Mouse (Mus musculus): Measurements from ENCODE around the gene Phf21b.
"Not testable (repeated sequence)": the region's sequence is repeated elsewhere in the genome, so short reads cannot be mapped to it uniquely, and the experiment has no call there.

Gene Phf21b

DNA sequence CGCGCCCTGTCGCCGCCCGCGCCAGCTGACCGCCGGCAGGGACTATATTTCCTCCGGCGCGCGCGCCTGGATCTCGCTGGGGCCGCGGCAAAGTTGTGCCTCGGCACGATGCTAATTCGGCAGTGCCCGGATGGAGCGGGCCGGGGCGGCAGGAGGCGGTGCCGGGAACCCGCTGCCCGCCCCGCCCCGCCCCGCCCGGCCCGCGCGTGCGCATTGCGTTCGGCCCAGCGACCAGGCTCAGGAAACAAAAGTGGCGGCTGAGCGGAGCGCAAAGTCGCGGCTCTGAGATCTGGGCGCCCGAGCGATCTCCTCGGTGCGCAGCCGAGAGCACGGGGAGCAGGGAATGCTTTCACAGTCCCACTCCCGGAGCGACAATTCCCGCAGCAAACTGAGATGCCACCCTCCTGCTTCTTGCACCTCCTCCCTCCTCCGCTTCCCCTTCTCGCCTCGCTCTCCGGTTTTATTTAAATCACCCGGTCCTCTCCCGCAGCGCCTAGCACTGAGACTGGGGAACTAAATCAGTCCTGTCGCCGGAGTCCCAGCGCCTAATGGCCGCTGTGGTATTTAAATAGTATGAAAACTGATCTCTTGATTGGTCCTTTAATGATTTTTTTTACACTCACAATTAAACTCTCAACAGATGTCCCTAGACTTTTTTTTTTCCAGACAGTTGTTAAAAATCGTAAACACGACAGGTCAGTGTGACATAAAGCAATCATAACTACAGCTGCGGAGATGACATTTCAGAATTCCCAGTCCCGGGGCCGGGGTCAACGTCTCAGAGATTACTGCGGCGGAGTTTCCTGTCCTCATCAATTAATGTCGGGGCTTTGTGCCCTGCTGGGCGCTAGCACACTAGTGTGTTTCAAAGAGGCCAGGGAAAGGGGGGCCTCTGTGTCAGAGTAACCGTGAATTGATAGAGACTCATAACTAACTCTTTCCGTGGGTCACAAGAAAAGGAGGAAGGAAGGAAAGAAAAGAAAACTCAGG, at the start of gene Phf21b:
TSS of gene Phf21b (minus strand) at position 44 of the 990 bp plus-strand sequence.
- DNase-seq = peak; percentile 83

DNA sequence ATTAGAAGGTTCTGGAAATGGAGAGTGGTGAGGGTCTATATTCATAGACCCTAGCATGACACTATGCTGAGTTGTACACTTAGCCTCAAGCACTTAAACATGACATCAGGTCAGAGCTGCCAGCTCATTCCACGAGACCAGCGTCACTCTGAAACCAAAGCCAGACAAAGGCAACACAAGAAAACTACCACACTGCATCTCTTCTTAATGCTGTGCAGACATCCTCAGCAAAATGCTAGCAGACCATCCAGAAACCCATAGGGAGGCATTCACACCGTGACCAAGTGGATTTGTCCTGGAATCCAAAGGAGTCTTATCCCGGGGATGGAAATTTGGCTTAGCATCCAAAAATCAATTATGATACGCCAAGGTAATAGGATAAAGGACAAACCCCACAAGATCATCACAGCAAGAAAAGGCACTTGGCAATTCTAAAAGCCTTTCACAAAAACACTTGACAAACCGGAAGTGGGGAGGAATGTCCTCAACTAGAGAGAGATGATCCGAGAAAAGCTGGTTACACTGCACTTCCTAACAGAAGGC, 48.1 kb upstream of the Phf21b start:
- DNase-seq = no peak

DNA sequence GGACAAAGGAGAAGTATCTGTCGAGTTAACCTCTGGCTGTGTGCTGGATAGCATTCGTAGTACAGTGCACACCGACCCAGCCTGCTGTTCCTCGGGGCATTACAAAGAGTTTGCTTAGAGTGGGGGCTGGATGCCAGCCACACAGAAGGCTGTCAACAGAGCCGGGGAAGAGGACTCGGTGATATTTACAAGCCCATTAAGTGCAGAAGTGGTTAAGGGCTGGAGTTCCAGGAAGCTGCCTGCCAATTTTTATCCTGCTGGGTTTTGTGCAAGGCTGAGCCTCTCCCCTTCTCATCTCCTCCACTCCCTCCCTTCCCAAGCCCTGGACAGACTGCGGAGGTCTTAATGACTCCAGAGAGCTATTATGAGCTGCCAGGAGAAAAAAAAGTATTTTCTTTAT, 42.2 kb upstream of the Phf21b start:
- DNase-seq = no peak

DNA sequence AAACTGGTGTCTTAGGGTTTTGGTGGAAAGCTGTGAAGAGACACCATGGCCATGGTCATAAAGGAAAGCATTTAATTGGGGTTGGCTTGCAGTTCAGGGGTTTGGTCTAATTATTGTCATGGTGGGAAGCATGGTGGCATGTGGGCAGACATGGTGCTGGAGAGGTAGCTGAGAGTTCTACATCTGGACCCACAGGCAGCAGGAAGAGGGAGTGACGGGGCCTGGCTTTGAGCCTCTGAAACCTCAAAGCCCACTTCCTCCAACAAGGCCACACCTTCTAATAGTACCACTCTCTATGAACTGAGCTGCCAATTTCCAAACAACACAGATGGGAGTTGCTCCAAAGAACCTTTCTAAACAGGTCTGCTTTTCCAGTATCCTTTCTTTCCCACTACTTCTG, 40.8 kb upstream of the Phf21b start:
- DNase-seq = no peak

DNA sequence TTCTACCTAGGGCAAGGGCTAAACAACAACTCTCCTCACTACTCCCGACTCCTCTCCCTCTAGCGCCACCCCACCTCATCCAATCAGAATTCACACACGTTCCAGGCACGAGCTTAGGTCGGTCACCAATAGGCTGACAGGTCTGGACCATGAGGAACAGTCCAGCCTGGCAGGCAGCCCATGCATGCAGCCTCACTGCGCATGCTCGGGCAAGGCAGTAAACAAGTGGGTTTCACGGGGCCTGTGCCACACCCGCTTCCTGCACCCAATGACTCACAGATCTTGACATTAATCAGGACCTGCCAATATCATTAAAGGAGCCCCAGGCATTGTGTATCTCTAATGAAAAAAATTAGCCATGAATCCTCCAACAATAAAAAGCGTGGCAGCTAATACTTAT, 40.4 kb upstream of the Phf21b start:
- not testable (repeated sequence) for DNase-seq

DNA sequence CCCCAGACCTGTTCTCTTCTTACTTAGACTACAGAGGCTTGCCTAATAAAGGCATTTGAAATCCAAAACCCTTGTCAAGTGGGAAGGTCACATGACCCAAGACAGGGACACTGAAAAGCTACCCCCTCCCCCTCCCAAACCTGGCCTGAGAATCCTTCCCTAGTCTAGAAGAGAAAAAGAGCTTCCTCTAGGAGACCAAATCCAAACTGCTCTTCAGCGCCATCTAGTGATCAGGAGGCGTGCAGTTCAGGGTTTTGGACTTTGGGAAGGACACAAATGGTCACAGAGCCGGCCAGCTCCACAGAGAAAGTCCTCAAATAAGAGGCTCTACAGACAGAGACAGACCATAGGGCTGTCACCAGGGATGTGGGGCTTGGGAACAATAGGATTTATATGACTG, 35.8 kb upstream of the Phf21b start:
- DNase-seq = peak; percentile 37

DNA sequence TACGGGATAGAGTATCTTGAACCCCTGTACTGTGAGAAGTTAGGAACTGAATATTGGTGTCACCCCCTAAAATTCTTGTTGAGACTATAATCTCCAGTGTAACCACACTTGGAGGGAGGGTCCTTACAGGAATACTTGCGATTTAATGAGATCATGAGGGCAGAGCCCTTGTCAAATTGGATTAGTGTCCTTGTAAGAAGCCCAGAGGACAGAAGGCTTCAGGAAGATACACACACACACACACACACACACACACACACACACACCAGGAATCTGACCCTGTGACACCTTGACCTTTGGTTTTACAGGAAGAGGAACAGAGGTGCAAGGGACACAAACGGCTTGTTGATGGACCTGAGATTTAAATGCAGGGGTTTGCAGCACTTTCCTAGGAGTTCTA, 35.4 kb upstream of the Phf21b start:
- DNase-seq = no peak

DNA sequence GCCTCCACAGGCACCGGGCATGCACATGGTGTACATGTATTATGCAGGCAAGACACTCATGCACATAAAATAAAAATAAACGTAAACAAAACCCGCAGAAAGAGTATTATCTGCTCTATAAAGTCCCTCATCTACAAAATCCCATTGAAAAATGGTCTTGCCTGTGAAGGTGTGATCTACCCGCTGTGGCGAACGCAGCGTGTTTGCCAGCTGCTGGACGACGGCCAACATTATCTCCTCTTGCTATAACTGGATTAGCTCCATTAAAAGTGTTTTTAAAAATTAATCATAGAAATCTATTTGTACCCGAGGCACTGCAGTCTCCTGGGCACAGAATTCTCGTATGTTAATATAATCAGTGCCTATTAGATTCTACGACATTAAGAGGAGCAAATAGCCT, 32.2 kb upstream of the Phf21b start:
- no peak for DNase-seq

DNA sequence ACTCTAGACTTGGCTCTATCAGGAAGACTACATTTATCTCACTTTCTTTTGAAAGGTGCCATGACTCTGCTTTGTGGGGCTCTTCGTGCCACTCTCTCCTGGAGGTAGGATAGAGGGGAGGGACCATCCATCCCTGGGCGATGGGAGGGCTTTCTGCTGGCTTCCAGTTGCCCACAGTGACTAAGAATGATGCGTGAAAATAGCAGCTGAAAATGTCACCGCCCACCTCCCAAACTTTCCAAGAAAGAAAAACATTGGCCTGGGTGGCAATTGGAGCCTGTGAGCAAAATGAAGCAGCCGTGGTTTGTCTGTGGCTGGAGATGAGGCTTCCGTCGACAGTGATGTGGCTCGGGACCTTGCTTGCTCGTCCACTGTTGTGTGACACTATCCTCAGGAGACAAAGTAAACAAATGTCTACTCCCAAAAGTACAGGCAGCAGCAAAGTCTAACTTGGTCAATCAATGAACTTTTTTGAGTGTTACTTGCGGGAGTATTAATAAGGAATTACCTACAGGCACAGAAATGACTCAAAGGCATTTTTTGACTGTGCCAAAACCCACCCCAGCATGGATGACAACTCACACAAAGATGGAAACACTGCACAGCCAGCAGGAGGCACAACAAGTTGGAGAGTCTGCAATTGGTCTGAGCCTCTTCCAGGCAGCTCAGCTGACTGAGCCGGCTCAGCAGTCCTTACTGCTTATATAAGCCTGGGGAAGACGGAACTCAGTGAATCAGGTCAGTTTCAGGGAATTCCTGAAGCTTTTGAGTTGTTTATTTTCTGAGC, 21.4 kb upstream of the Phf21b start:
- DNase-seq = no peak

DNA sequence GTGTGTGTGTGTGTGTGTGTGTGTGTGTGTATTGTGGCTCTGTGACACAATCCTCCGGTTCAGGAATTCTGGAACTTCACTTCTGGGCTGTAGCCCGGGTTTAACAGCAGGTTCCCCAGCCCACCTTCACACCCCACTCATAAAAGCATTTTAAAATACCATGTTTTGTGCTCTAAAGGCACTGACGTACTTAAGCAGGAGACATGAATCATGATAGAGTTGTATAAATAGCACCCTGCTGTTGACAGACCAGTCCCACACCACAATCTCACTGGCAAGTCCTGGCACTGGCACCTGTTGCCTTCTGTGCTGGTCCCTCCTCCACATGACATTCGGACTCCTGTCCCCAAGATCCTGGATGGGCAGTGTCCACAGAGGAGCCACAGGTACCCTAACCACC, 18.0 kb upstream of the Phf21b start:
- DNase-seq = no peak

DNA sequence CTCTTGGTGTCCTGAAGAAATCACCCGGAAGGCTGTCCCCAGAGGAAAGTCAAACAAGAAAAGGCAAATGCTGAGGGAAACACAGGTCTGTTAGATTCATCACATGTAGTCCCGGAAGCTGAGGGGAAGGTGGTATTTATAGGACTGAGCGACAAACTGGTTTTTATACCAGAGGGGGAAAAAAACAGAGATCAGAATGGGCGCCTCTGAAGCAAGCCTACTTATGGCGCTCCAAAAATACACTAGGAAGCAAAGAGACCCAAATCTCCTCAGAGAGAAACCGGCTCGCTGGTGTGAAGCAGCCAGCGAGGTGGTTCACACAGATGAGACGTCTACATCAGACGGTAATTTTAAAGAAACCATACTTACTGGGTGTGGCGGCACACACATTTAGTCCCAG, 17.2 kb upstream of the Phf21b start:
- no peak for DNase-seq

DNA sequence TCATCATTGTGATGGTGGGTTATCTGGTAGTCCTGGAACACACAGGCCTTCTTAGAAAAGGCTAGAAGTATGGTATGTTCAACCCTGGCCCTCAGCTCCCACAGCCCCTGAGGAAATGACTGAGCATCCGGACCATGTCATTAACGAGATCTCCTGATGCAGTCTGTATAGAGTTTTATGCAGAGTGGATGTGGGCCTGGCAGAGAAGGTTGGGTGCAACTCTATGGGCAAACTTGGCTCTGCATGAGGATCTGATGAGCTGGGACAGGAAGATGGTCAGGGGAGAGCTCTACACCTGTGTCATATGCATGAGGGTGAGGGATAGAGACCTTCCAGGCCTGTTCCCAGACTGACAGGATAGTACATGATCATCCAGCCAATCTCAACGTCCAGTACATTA, 16.0 kb upstream of the Phf21b start:
- no peak for DNase-seq

DNA sequence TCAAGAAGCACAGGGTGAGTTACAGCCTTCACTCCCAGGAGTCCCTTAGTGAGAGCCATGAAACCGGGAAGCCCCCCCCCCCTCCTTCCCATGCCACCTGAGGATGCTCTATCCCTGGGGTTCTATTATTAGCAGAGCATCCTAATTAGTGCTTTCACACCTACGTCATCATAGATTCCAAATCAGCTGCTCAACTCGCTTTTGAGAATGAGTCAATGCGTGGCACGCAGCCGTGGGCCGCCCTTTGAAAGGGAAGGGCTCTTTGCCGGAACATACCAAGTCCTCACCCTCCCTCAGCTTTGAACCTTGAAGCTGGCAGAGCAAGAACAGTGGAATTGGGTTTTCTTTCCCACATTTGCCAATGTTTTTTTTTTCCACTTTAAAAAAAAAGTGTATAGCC, 6.1 kb upstream of the Phf21b start:
- DNase-seq = no peak

DNA sequence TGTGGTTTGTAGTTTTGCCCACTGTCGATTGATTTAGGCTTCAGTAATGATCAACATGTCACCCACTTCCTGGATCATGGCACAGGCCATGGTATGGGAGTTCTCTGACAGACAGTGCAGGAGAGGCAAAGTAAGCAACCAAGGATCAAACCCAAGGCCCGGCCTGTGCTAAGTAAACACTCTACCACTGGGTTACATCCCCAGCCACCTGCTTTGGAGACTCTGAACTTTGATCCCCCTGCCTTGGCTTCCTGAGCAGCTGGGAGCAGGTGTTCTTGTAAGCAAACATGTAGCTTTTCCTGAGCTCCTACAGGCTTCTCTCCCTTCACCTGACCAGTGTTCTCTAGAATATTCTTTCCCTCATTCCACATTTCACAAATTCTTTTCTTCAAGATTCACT, 1.8 kb upstream of the Phf21b start:
- DNase-seq = no peak

DNA sequence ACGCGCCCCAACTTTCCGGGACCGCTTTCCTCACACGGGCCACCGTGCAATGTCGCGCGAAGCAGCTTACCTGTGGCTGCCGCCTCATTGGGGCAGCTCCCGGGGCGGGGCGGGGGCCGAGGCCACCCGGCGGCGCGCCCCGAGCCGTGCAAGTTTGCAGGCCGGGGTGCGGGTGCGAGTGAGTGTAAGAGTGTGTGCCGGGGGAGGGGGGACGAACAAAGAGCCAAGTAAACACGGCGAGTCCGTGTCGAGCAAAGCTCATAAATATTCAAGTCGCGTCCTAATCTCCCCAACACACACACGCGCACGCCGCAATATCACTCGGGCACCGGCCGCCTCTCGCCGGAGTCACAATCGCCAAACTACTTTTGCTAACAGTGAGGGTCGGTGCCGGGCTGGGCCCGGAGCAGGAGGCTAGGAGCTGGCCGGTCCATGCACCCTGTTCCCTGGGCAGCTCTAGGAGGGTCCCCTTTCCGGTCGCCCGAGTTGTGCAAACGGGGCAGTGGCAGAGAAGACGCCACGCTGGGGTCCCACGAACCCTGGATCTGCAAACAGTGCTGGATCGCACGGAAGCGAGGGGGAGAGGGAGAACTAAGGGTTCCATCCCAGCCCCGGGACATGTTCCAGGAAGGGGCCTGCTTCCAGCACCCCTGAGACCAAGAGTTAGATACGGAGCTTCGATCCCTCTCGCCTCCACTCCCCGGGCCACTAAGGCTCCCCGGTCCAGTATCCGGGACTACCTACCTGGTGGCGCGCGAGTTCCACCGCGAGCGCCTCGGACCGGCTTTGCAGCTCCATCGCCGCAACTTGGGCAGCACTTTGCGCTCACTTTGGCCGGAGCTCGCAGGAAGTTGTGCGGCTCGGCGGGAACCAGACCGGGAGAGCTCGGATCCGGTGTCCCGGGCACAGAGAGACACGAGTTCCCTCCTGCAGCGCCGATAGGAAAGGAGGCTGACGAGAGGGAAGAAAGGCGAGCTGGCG, 638 bp downstream of the Phf21b start:
- DNase-seq = peak; percentile 21

DNA sequence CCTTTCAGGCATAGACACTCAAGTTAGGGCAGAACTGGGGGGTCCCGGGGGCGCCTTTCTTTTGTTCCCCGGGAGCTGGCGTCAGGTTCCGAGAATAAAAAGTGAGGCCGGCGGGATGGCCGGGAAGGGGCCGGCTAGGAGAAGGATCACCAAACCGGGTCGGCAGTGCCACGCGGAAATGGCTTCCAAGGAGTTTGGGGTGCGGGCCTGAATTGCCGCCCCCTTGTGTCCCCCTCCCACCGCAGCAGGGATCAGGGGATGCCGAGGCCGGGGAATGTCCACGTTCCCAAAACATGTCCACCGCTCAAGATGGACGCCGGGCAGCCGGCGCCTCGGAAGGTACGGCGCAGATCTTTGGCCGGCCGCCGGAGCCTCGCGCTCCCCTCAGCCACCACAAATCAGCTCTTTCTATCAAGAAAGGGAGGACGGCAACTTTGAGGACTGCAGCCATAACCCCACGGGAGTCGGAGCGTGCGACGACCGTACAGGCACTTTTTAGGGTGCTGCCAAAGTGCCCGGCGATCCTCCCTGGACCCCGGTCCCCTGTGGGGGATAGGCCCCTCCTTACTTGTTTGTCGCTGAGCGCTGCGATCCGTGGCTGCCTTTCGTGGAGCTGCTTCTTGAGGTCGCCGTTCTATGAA, 1.6 kb downstream of the Phf21b start:
- no peak for DNase-seq

DNA sequence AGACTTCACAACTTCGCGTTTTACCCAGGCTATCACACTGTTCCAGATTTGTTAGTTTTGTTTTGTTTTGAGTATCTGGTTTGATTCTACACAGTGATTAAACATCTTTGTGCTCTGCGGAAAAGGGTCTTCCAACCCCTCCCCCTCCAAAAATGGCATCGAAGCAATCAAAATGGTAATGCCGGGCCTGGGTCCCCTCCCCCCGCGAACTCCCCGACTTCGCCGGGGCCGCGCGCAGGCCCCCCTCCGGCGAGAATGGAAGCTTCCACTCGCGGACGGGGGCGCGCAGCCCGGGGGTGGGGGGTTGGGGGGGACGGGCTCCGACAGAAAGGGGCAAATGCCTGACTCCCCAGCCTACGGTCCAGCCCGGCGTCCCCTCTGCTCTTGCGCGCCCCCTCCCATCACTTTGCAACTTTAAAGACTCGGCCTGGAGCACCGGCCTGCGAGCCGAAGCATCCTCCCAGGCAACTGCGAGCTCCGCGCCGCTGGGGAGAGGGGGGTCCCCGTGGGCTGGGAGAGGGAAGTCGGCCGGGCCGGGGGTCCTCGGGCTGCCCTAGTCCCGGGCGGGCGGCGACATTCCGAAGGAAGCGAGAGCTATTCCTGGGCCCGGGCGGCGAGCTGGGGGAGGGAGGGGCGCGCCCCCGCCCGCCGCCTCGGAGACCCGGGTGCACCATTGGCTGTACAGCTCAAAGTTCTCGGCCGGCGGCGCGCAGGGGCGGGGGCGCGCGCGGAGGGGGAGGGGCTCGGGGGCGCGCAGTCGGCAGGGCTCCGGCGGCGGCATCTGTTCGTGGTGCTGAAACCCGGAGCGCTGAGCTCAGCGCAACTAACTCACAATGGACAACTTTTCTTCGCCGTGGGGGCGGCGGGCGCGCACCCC, 2.4 kb downstream of the Phf21b start:
- DNase-seq = peak; percentile 67

DNA sequence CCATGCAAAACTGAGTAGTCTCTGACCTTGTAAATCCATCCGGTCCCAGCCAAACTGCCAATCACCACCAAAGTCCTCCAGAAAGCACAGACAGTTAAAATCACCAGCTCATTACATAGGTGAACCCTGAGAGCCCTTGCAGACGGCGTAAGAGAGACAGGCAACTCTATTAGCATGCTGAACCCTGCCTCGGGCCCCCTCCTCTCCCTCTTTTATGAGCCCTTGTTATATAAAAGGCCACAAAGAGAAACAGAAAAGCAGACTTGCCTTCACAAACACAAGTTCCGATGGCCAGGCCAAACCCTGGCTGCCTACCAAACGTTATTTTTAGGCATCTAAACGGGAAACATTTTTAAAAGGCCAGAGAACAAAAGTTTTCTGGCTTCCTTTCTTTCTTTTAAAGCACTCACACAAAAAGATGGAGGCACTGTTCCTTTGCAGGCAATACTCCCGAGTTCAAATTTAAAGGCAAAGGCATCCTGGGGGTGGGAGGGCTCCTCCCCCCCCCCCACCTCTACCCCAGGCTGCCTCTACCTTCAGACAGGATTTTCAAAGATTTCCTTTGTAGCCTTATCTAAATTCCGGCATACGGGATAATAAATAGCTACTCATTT, 3.3 kb downstream of the Phf21b start:
- no peak for DNase-seq

DNA sequence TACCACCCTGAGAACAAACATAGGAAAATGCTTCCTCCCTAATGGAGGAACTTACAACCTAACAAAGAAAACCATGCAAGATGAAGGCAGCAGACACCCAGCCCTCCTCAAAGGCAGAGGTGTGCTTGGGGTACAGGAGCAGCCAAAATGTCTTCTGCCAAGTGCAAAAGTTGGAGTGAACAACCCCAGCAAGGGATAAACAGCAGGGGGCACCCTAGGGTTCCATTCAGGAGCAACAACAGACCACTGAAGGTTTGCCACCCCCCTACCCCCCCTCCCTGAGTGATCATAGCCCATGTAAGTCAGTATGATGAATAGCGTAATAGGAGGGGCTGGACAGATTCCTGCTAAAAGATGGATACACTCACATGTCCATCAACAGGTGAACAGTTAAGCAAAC, 5.5 kb downstream of the Phf21b start:
- DNase-seq = no peak

DNA sequence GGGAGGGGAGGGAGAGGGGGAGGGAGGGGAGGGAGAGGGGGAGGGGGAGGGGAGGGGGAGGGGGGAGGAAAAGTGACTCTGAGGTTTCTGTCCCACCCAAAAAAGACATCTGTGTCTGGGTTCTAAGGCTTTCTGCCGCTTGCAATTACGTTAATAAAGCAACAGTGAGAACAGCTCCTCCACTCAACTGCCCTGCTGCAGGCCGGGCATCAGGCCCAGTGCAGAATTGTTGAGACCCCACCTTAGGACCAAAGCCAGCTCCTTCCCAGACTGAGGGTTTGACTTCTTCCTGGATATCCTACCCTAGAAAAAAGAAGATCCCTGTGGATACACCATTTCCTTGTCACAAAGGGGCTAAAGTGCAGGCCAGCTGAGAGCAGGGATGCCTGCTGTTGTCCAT, 9.6 kb downstream of the Phf21b start:
- DNase-seq = no peak
